Mouse (Mus musculus) heart, postnatal 0 days (tissue): ENCODE measurements around the gene Olfr796. TPM values are rescaled to one million over a fixed set of nuclear protein-coding genes. Genes with fewer than 3 reads are reported as not detected.

Experiments
- ATAC-seq: fragments of 200-750 bp; cut with Nextera tagmentation; 2 replicates; pipeline ENCODE4 v1.8.0; 2017; ENCODE audit warnings: low read depth, moderate number of reproducible peaks, moderate library complexity; ENCODE audit not compliant: insufficient read depth
- DNase-seq: peaks from one replicate; pipeline ENCODE4 v3.0.0-alpha.2; 2016; ENCODE audit warnings: low spot score
- H3K27ac ChIP-seq: fragments of 300-500 bp; sonication (generic); 2 replicates; pipeline ENCODE4 v1.5.1; 2014; ENCODE audit warnings: low read depth, mild to moderate bottlenecking
- H3K27me3 ChIP-seq: fragments of 300-500 bp; sonication (generic); 2 replicates; pipeline ENCODE4 v1.6.1; 2014; ENCODE audit warnings: low read length, mixed read lengths; ENCODE audit not compliant: control insufficient read depth, insufficient read depth
- H3K36me3 ChIP-seq: fragments of 300-500 bp; sonication (generic); replicated peaks from 2 replicates; pipeline ENCODE4 v1.6.1; 2014; ENCODE audit warnings: low read length, mixed read lengths; ENCODE audit not compliant: control insufficient read depth, insufficient read depth
- H3K4me1 ChIP-seq: fragments of 300-500 bp; sonication (generic); 2 replicates; pipeline ENCODE4 v1.6.1; 2014; ENCODE audit warnings: antibody characterized with exemption; ENCODE audit not compliant: control insufficient read depth, insufficient read depth
- H3K4me2 ChIP-seq: fragments of 300-500 bp; sonication (generic); 2 replicates; pipeline ENCODE4 v1.6.1; 2014; ENCODE audit warnings: low read depth, mild to moderate bottlenecking, low read length, moderate library complexity
- H3K4me3 ChIP-seq: fragments of 300-500 bp; sonication (generic); 2 replicates; pipeline ENCODE4 v1.5.1; 2014; ENCODE audit warnings: low read depth, low read length
- H3K9ac ChIP-seq: fragments of 300-500 bp; sonication (generic); replicated peaks from 2 replicates; pipeline ENCODE4 v1.6.1; 2014; ENCODE audit warnings: low read depth, low read length, mixed read lengths
- H3K9me3 ChIP-seq: fragments of 300-500 bp; sonication (generic); replicated peaks from 2 replicates; pipeline ENCODE4 v1.6.1; 2016; ENCODE audit warnings: low read length; ENCODE audit not compliant: control insufficient read depth
- CTCF ChIP-seq: IDR thresholded peaks from 2 replicates; pipeline ENCODE4 v1.5.1; 2016; ENCODE audit warnings: antibody characterized with exemption, control low read depth, low read depth
- EP300 ChIP-seq: IDR thresholded peaks from 2 replicates; pipeline ENCODE4 v1.6.1; 2016; ENCODE audit warnings: antibody characterized with exemption, low read depth
- WGBS: fragments of 180-500 bp; shearing (Covaris S2); extraction: QIAGEN DNeasy Blood & Tissue Kit; methylation state at CpG from one replicate; pipeline ENCODE4 v1.1.7; 2014; 5-methylcytosine and 5-hydroxymethylcytosine counted together
- polyA plus RNA-seq: library from polyadenylated mRNA; unstranded; fragments of >200 nt; fragmentation: Nextera tagmentation; extraction: Ambion mirVana; gene quantifications from 2 replicates; pipeline ENCODE4 v1.2.1, GENCODE M21; 2015
- total RNA-seq: library from RNA; depleted of rRNA; stranded (reverse); fragments of >200 nt; gene quantifications from 2 replicates; pipeline ENCODE4 v1.2.3, GENCODE M21; 2014; ENCODE audit warnings: low replicate concordance; rRNA removed

The Olfr796 gene
- not detected in 2 replicates for total RNA-seq
- polyA plus RNA-seq = not detected in 2 replicates

DNA sequence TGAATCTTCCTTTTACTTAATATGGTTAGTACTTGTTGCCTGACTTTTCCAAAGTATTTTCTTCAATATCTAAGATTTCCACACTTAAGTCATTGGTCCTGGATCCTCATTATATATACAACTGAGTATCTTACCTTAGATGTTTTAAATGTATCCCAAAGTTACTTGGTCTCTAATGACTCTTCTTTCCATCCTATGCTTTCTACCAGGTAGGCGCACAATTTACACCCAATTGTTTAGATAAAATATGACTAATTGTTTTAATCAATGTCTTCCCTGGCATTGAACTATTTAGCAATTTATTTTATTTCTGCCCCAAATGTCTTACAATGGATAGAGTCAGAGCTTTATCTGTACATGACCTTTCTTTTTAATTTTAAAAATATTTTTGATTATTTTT is at the start of gene Olfr796:
TSS of gene Olfr796 (minus strand) at position 101 of the 400 bp plus-strand sequence.
- Histone ChIP-seq H3K36me3 (no peaks in the 10 kb centered on the region), H3K27ac (no peak within 1 kb of the TSS), H3K27me3 (no peaks in the 10 kb centered on the region), H3K4me3 (no peak within 1 kb of the TSS), H3K9me3 (no peaks in the 10 kb centered on the region), H3K4me1 (no peaks in the 10 kb centered on the region), H3K9ac (no peak within 1 kb of the TSS), H3K4me2 (no peak within 1 kb of the TSS)
- no peak for DNase-seq
- ATAC-seq = no peak
- WGBS = 90% methylated on average over 1 of the region's 1 CpGs
- TF ChIP-seq EP300 = no peak
- TF ChIP-seq CTCF = no peak

DNA sequence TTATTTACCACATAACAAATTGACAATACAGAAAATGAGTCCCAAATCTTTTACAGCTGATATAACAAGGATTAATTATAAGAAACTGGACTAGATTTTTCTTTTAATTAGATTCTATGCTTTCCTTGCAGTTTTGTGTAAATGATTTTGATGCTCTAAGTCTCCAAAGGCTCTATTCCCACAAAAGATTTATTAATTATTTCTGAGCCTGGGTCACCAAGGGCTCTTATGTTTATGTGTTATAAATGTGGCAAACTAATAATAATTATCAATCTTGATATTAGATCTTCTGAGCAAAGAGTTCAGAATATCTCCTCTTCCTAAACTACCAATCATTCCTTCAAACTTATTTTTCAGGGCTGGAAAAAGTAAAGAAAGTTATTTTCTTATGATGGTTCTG is 45.0 kb upstream of the Olfr796 start, which contains the start of gene Olfr800:
TSS of gene Olfr800 (plus strand) at position 301 of the 400 bp plus-strand sequence.
- H3K36me3 ChIP-seq = no peaks in the 10 kb centered on the region
- no peaks in the 10 kb centered on the region for H3K4me1 ChIP-seq
- DNase-seq (no peak), ATAC-seq (no peak)
- H3K27ac ChIP-seq = no peak within 1 kb of the TSS
- H3K9me3 ChIP-seq = no peaks in the 10 kb centered on the region
- no peak within 1 kb of the TSS for H3K4me3 ChIP-seq
- no peaks in the 10 kb centered on the region for H3K27me3 ChIP-seq
- H3K9ac ChIP-seq = no peak within 1 kb of the TSS
- H3K4me2 ChIP-seq = no peak within 1 kb of the TSS
- TF ChIP-seq EP300 = no peak
- TF ChIP-seq CTCF = no peak

DNA sequence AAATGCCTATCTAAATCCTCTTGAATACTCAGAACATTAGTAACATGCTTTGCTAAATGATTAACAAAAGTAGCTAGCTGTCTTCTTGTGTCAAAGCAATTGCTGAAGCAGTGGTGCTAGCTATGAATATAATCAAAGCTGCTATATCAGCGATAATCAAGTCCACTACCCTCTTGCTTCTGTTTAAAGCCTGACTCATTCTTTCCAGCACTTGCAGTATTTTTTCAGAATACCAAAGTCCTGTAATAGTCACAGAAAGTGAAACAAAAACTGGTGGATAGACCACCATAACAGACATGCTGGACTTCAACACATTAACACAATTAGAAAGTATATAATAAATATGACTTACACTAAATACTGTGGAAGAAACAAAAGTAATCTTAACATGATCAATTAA is 39.4 kb upstream of the Olfr796 start:
- H3K36me3 ChIP-seq = no peaks in the 10 kb centered on the region
- no peaks in the 10 kb centered on the region for H3K4me1 ChIP-seq
- no peak overlapping the region for H3K27ac ChIP-seq
- H3K4me3 ChIP-seq = no peak overlapping the region
- H3K27me3 ChIP-seq = no peaks in the 10 kb centered on the region
- H3K9ac ChIP-seq = no peak overlapping the region
- no peak overlapping the region for H3K4me2 ChIP-seq
- WGBS = 63% methylated on average over 1 of the region's 1 CpGs
- H3K9me3 ChIP-seq = no peaks in the 10 kb centered on the region
- TF ChIP-seq CTCF = no peak
- no peak for TF ChIP-seq EP300
- no peak for ATAC-seq
- DNase-seq = no peak

DNA sequence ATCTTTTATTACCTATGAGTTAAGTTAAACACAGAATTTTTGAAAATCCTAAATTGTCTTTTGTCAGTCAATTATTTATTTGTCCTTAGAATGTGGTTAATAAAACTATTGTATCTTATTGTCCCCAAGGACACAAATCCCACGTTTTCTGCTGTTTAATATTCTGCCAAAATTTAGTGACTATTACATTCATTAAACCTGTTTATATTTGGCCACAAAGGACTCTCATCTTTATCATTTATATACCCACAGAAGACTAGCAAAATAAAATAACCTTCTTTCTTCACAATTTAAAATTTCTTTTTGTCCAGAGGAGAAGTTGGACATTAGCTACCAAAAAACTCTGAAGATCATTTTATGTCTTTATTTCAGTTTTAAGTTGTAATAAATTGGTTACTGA is 24.8 kb upstream of the Olfr796 start, which contains the start of gene Olfr799:
TSS of gene Olfr799 (plus strand) at position 301 of the 400 bp plus-strand sequence.
- 17% methylated on average over 1 of the region's 1 CpGs for WGBS
- H3K4me2 ChIP-seq = no peak within 1 kb of the TSS

DNA sequence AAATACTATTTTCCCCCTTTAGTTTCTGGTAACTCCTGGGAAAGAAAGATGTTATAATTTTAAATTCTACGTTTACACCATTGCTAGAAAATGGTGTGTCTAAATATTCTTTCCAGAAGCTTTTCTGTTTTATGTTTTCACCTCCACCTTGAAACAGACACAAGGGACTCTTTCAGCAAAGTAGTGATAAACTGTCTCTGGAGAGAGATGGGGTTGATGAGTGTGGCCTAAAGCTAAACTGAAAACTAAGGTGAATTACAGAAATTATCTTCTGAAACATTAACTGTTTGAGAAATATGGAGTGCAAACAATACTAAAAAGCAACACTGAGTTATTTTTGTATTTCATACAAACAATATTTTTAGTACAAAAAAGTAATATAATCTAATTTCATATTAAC is 15.5 kb upstream of the Olfr796 start, which contains the start of gene Olfr798:
TSS of gene Olfr798 (minus strand) at position 101 of the 400 bp plus-strand sequence.
- no peaks in the 10 kb centered on the region for H3K9me3 ChIP-seq
- no peak within 1 kb of the TSS for H3K27ac ChIP-seq
- H3K27me3 ChIP-seq = no peaks in the 10 kb centered on the region
- TF ChIP-seq EP300 (no peak), CTCF (no peak)
- H3K4me1 ChIP-seq = no peaks in the 10 kb centered on the region
- no peak within 1 kb of the TSS for H3K4me2 ChIP-seq
- H3K36me3 ChIP-seq = no peaks in the 10 kb centered on the region
- H3K9ac ChIP-seq = no peak within 1 kb of the TSS
- 72% methylated on average over 1 of the region's 1 CpGs for WGBS
- ATAC-seq (no peak), DNase-seq (no peak)
- no peak within 1 kb of the TSS for H3K4me3 ChIP-seq

More for the DNA sequence above, 24.8 kb upstream of the Olfr796 start, which contains the start of gene Olfr799:
- Histone ChIP-seq H3K4me1 (no peaks in the 10 kb centered on the region), H3K4me3 (no peak within 1 kb of the TSS), H3K9me3 (no peaks in the 10 kb centered on the region), H3K27me3 (no peaks in the 10 kb centered on the region), H3K27ac (no peak within 1 kb of the TSS), H3K36me3 (no peaks in the 10 kb centered on the region), H3K9ac (no peak within 1 kb of the TSS)
- ATAC-seq (no peak), DNase-seq (no peak)
- TF ChIP-seq CTCF (no peak), EP300 (no peak)

DNA sequence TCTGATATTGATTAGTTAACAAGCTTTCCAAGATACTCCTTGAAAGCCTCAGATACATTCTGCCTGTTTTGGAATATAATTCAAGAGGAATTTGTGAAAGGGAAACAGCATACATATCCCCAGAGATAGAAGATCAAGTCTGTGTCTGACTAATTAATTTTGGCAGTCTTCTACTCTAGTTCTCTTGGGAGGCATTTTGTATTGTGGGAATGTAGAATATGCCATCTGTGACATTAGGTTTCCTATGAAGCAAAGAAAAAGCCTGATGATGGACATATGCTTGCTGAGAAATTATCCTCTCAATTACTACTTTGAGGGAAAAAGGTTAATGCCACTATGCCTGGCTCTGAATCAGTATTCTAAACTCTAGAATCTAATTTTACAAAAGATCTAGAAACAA is 10.9 kb upstream of the Olfr796 start:
- no peak overlapping the region for H3K4me3 ChIP-seq
- H3K36me3 ChIP-seq = no peaks in the 10 kb centered on the region
- H3K9ac ChIP-seq = no peak overlapping the region
- no peak overlapping the region for H3K4me2 ChIP-seq
- H3K27ac ChIP-seq = no peak overlapping the region
- no peaks in the 10 kb centered on the region for H3K9me3 ChIP-seq
- no peaks in the 10 kb centered on the region for H3K27me3 ChIP-seq
- no peak for ATAC-seq
- TF ChIP-seq CTCF (no peak), EP300 (no peak)
- DNase-seq = no peak
- no peaks in the 10 kb centered on the region for H3K4me1 ChIP-seq
